Mouse (Mus musculus) CH12.LX (cell line): ENCODE data around the gene Sim1. TPM values are rescaled to one million over a fixed set of nuclear protein-coding genes. Genes with fewer than 3 reads are reported as not detected.
A peak's percentile ranks its signal among the peaks of the same experiment; 100 is the strongest.

Experiments
- DNase-seq: peaks from one replicate; pipeline ENCODE4 v3.0.0-alpha.2; 2013; ENCODE audit errors: extremely low read depth
- H3K27ac ChIP-seq: 2 replicates; pipeline ENCODE4 v1.5.1; 2012; ENCODE audit warnings: low read depth, mild to moderate bottlenecking, control low read depth, moderate library complexity; ENCODE audit not compliant: insufficient read depth
- H3K27me3 ChIP-seq: replicated peaks from 2 replicates; pipeline ENCODE3; 2012; ENCODE audit warnings: inconsistent platforms
- H3K36me3 ChIP-seq, 2 experiments: replicated peaks in 1 of 2; 2 replicates each; pipeline versions ENCODE3 to v1.6.1; 2012; ENCODE audit warnings: inconsistent platforms in 1 of 2, low read length in 1 of 2, mild to moderate bottlenecking in 1 of 2, mixed read lengths in 1 of 2, moderate library complexity in 1 of 2; ENCODE audit not compliant: control insufficient read depth in 1 of 2, insufficient read depth in 1 of 2
- H3K4me1 ChIP-seq, 2 experiments: 2 replicates each; pipeline ENCODE4 v1.6.1; 2012; ENCODE audit warnings: inconsistent platforms in 1 of 2, moderate library complexity in 1 of 2; ENCODE audit not compliant: insufficient read depth in 2 of 2, control insufficient read depth in 1 of 2
- H3K4me2 ChIP-seq: 2 replicates; pipeline ENCODE4 v1.6.1; 2012; ENCODE audit warnings: low read depth, mild to moderate bottlenecking, control low read depth; ENCODE audit not compliant: poor library complexity, insufficient read depth, severe bottlenecking
- H3K4me3 ChIP-seq, 3 experiments: fragments of 150-350 bp in 1 of 3; sonication (generic) in 1 of 3; replicated peaks in 1 of 3; 2 replicates each; pipeline versions ENCODE3 to v1.5.1; 2011 to 2012; ENCODE audit warnings: low read depth in 2 of 3, low read length in 2 of 3, mild to moderate bottlenecking in 2 of 3, moderate library complexity in 2 of 3, control low read depth in 1 of 3, improper control_type of control experiment in 1 of 3, inconsistent platforms in 1 of 3, mixed read lengths in 1 of 3; ENCODE audit not compliant: poor library complexity in 1 of 3
- H3K79me2 ChIP-seq: replicated peaks from 2 replicates; pipeline ENCODE4 v1.6.1; 2012; ENCODE audit warnings: mild to moderate bottlenecking, moderate library complexity; ENCODE audit not compliant: control insufficient read depth, poor library complexity, insufficient read depth, severe bottlenecking; ENCODE audit errors: extremely low read depth
- H3K9ac ChIP-seq: 2 replicates; pipeline ENCODE4 v1.6.1; 2012; ENCODE audit warnings: low read depth, mild to moderate bottlenecking, control low read depth, moderate library complexity; ENCODE audit not compliant: insufficient read depth
- H3K9me3 ChIP-seq: replicated peaks from 2 replicates; pipeline ENCODE3; 2012; ENCODE audit warnings: low read length, inconsistent platforms, mixed read lengths
- BHLHE40 ChIP-seq: IDR thresholded peaks from 2 replicates; pipeline ENCODE4 v1.6.1; 2011; ENCODE audit warnings: mild to moderate bottlenecking, low read depth, low read length, improper control_type of control experiment
- CHD1 ChIP-seq: IDR thresholded peaks from 2 replicates; pipeline ENCODE4 v1.6.1; 2012; ENCODE audit warnings: low read depth, low read length, improper control_type of control experiment, inconsistent platforms
- EP300 ChIP-seq: IDR thresholded peaks from 2 replicates; pipeline ENCODE4 v1.6.1; 2011; ENCODE audit warnings: low read length, improper control_type of control experiment
- ETS1 ChIP-seq: conservative IDR thresholded peaks from 2 replicates; pipeline ENCODE4 v1.6.1; 2012; ENCODE audit warnings: low read depth, mild to moderate bottlenecking, inconsistent platforms, low read length, improper control_type of control experiment, moderate library complexity
- GABPA ChIP-seq: IDR thresholded peaks from 2 replicates; pipeline ENCODE4 v1.6.1; 2012; ENCODE audit warnings: low read depth, low read length, improper control_type of control experiment, inconsistent platforms; ENCODE audit not compliant: insufficient replicate concordance
- KAT2A ChIP-seq: IDR thresholded peaks from 2 replicates; pipeline ENCODE4 v1.6.1; 2012; ENCODE audit warnings: low read length, improper control_type of control experiment, inconsistent platforms; ENCODE audit not compliant: insufficient replicate concordance
- MAX ChIP-seq: IDR thresholded peaks from 2 replicates; pipeline ENCODE4 v1.6.1; 2011; ENCODE audit warnings: low read length, improper control_type of control experiment
- MEF2A ChIP-seq: IDR thresholded peaks from 2 replicates; pipeline ENCODE4 v1.6.1; 2014; ENCODE audit warnings: low read depth, mild to moderate bottlenecking, inconsistent platforms, low read length, improper control_type of control experiment, borderline replicate concordance
- POLR2A ChIP-seq: IDR thresholded peaks from 2 replicates; pipeline ENCODE4 v1.6.1; 2011; ENCODE audit warnings: low read depth, mild to moderate bottlenecking, improper control_type of control experiment, low read length
- RCOR1 ChIP-seq: conservative IDR thresholded peaks from 2 replicates; pipeline ENCODE4 v1.6.1; 2012; ENCODE audit warnings: low read depth, mild to moderate bottlenecking, inconsistent platforms, low read length, improper control_type of control experiment
- SIN3A ChIP-seq: IDR thresholded peaks from 2 replicates; pipeline ENCODE4 v1.6.1; 2012; ENCODE audit warnings: low read length, improper control_type of control experiment, inconsistent platforms
- TBP ChIP-seq: conservative IDR thresholded peaks from 2 replicates; pipeline ENCODE4 v1.6.1; 2011; ENCODE audit warnings: low read depth, low read length, improper control_type of control experiment
- TCF12 ChIP-seq: IDR thresholded peaks from 2 replicates; pipeline ENCODE4 v1.6.1; 2014; ENCODE audit warnings: low read depth, mild to moderate bottlenecking, inconsistent platforms, low read length, improper control_type of control experiment
- UBTF ChIP-seq: IDR thresholded peaks from 2 replicates; pipeline ENCODE4 v1.6.1; 2012; ENCODE audit warnings: low read depth, mild to moderate bottlenecking, inconsistent platforms, low read length, improper control_type of control experiment, moderate library complexity
- USF1 ChIP-seq: IDR thresholded peaks from 2 replicates; pipeline ENCODE4 v1.6.1; 2014; ENCODE audit warnings: low read depth, mild to moderate bottlenecking, inconsistent platforms, low read length, improper control_type of control experiment
- USF2 ChIP-seq: conservative IDR thresholded peaks from 2 replicates; pipeline ENCODE4 v1.6.1; 2011; ENCODE audit warnings: low read depth, low read length, improper control_type of control experiment
- ZC3H11A ChIP-seq: IDR thresholded peaks from 2 replicates; pipeline ENCODE4 v1.6.1; 2012; ENCODE audit warnings: low read depth, mild to moderate bottlenecking, inconsistent platforms, low read length, improper control_type of control experiment
- ZMIZ1 ChIP-seq: IDR thresholded peaks from 2 replicates; pipeline ENCODE4 v1.6.1; 2012; ENCODE audit warnings: low read depth, mild to moderate bottlenecking, inconsistent platforms, low read length, improper control_type of control experiment
- dilution Hi-C: fragments of 300-500 bp; cut with MboI; formaldehyde crosslinking; loops from 2 replicates; pipeline ENCODE4 v1.14.3; 2020; ENCODE audit warnings: low sequenced_read_pairs; ENCODE audit not compliant: extremely low pct_unique_long_range_greater_than_20kb, extremely low pct_ligation_motif_present
- in situ Hi-C: fragments of 300-500 bp; cut with MboI; formaldehyde crosslinking; loops from 3 replicates; pipeline ENCODE4 v1.14.3; 2019; ENCODE audit warnings: low sequenced_read_pairs, low pct_ligation_motif_present, low pct_unique_long_range_greater_than_20kb, mixed read lengths
- polyA plus RNA-seq: library from polyadenylated mRNA; unstranded; fragments of >175 nt; gene quantifications from 2 replicates; pipeline ENCODE4 v1.2.1, GENCODE M21; 2012; ENCODE audit warnings: low read depth; ENCODE audit not compliant: insufficient read length
- total RNA-seq, 2 experiments: library from RNA; depleted of rRNA; stranded (reverse); fragments of 300-350 nt in 1 of 2; fragments of >200 nt in 1 of 2; gene quantifications; 2 replicates each; pipeline ENCODE4 v1.2.3; 2012 to 2014

Sim1 gene
- total and polyA plus RNA-seq, 3 experiments, result 0.03 to 0.07 (median 0.04) TPM

GRCm38 (mm10) chr10:50882366-50882765 lies 12.2 kb upstream of the Sim1 start:
- no peaks in the 10 kb centered on the region for H3K9me3 ChIP-seq
- H3K36me3 ChIP-seq, result no peaks in the 10 kb centered on the region
- no peak overlapping the region for H3K27ac ChIP-seq
- H3K27me3 ChIP-seq, result no peaks in the 10 kb centered on the region
- H3K9ac ChIP-seq, result no peak overlapping the region
- in situ Hi-C loops, result loop anchor here (25.0 kb wide), 2 partner anchors 405 to 530 kb away; no protein-coding TSS in a partner anchor
- H3K4me3 ChIP-seq, result no peak overlapping the region
- dilution Hi-C loops, result no loop called here
- no peak for DNase-seq
- no peak overlapping the region for H3K4me2 ChIP-seq
- H3K79me2 ChIP-seq, result no peaks in the 10 kb centered on the region
- TF ChIP-seq ZMIZ1 (no peak), EP300 (no peak), KAT2A (no peak), SIN3A (no peak), CHD1 (no peak), UBTF (no peak), GABPA (no peak), ZC3H11A (no peak), USF1 (no peak), ETS1 (no peak)
- peaks cover 0 to 25% of the 10 kb centered on the region in 2 experiments; a peak in 2 of 4 replicates for H3K4me1 ChIP-seq

- no peak overlapping the region for H3K4me3 ChIP-seq
These were observed 8.2 kb upstream of the Sim1 start for GRCm38 (mm10) chr10:50886305-50886704.

GRCm38 (mm10) chr10:50890621-50891020 lies 3.9 kb upstream of the Sim1 start:
- Histone ChIP-seq H3K27me3 (no peaks in the 10 kb centered on the region), H3K4me2 (no peak overlapping the region), H3K27ac (no peak overlapping the region), H3K4me3 (no peak overlapping the region), H3K36me3 (no peaks in the 10 kb centered on the region), H3K4me1 (peaks cover 0 to 14% of the 10 kb centered on the region in 2 experiments; a peak in 2 of 4 replicates), H3K79me2 (no peaks in the 10 kb centered on the region), H3K9ac (no peak overlapping the region), H3K9me3 (peaks cover 8% of the 10 kb centered on the region)
- dilution Hi-C loops (no loop called here), in situ Hi-C loops (loop anchor here (25.0 kb wide), 2 partner anchors 397 to 522 kb away; no protein-coding TSS in a partner anchor)
- TF ChIP-seq TBP, result no peak
- TF ChIP-seq USF1, result no peak
- TF ChIP-seq RCOR1, result no peak
- no peak for TF ChIP-seq GABPA
- no peak for DNase-seq

More at GRCm38 (mm10) chr10:50886305-50886704, 8.2 kb upstream of the Sim1 start:
- dilution Hi-C loops (no loop called here), in situ Hi-C loops (loop anchor here (25.0 kb wide), 2 partner anchors 401 to 526 kb away; no protein-coding TSS in a partner anchor)
- Histone ChIP-seq H3K79me2 (no peaks in the 10 kb centered on the region), H3K27ac (no peak overlapping the region), H3K27me3 (no peaks in the 10 kb centered on the region), H3K9ac (no peak overlapping the region), H3K4me2 (peak overlapping the region; percentile 8; the same call in 1 of the 2 replicates), H3K4me1 (peaks cover 0 to 25% of the 10 kb centered on the region in 2 experiments; a peak in 2 of 4 replicates), H3K9me3 (no peaks in the 10 kb centered on the region), H3K36me3 (no peaks in the 10 kb centered on the region)
- DNase-seq, result peak; percentile 52
- TF ChIP-seq MAX (no peak), BHLHE40 (0 out of 2 replicates have a peak, but pooled peaks have one; percentile 46), USF2 (no peak), EP300 (peak; percentile 32), MEF2A (peak; percentile 18; the same call in 1 of the 2 replicates), TCF12 (peak; percentile 16; the same call in 1 of the 2 replicates), POLR2A (no peak), ETS1 (peak; percentile 71)
